Mouse (Mus musculus) megakaryocyte, embryonic 14.5 days (primary cell): ENCODE data around the gene C2cd2.

Experiments used
- FLI1 ChIP-seq: IDR thresholded peaks from 2 replicates; pipeline ENCODE4 v1.6.1; 2012; ENCODE audit warnings: low read length, inconsistent platforms, mixed read lengths
- GATA1 ChIP-seq: IDR thresholded peaks from 3 replicates; pipeline ENCODE4 v1.6.1; 2012; ENCODE audit warnings: mixed read lengths, low read length, inconsistent platforms, borderline replicate concordance

- TF ChIP-seq GATA1 (no peak), FLI1 (no peak)
Observed at GRCm38 (mm10) chr16:97923700-97924099, 38.7 kb downstream of the C2cd2 start.
